Mouse (Mus musculus) B cell, adult 2 months (primary cell): ENCODE measurements around the gene Smok3c.
"Not testable (repeated sequence)": the region's sequence is repeated elsewhere in the genome, so short reads cannot be mapped to it uniquely, and the experiment has no call there.

ENCODE experiments used
- DNase-seq, 2 experiments: peaks; one replicate each; pipeline ENCODE4 v3.0.0; 2022

The Smok3c gene

DNA sequence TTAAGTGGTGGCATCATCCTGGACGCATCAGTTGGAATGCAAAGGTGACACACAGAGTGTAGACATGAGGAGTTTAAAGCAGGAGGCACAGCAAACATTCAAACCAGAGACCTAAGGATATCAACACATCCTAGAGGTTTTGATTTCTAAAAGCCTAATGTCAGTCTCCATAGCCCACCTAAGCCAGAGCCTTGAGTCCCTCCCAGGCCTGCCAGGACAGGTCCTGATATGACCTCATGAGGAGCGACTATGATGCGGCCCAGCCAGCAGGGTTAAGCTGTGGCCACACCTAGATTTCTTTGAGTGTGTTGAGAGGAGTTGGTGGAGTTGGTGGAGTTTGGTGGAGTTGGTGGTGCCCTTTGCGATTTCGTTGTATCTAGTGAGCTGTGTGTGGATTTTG, at the start of gene Smok3c:
Gene Smok3c, plus strand, starts transcription at position 301 of the 400 bp plus-strand sequence.
- not testable (repeated sequence) for DNase-seq

DNA sequence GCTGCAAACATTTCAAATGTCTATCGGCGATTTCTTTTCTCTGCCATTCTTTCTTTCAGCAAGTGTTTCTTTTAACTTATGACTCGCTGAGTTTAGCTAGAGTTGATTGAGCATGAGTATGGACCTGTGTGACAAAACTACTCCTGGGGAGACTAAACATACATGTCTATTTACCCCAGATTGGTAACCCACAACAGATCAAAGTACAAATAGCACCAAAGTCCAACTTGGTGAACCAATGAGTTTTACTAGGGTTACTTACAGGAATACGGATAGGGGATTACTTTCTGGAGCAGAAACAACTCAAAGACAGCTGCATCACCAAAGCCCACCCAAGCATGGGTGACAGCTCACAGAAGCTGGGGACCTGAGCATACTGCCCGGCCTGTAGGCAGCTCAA, 43.6 kb upstream of the Smok3c start:
- no peak for DNase-seq

DNA sequence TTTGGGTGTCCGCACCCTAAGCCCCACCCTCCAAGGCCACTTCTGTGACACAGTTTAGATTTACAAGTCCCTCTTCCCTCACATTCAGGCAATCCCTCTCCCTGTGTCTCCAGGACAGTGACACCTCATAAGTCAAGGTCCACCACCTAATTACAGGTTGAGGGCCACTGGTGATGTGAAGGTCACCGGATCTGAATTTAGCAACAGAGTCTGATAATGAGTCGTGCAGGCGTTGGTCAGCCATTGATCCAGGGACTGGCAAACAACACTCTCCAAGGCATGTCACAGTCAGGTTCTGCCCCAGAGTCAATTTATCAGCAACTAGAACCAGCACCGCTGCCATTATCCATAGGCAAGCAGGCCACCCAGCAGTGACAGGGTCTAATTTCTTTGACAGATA, 40.6 kb upstream of the Smok3c start:
- no peak for DNase-seq

DNA sequence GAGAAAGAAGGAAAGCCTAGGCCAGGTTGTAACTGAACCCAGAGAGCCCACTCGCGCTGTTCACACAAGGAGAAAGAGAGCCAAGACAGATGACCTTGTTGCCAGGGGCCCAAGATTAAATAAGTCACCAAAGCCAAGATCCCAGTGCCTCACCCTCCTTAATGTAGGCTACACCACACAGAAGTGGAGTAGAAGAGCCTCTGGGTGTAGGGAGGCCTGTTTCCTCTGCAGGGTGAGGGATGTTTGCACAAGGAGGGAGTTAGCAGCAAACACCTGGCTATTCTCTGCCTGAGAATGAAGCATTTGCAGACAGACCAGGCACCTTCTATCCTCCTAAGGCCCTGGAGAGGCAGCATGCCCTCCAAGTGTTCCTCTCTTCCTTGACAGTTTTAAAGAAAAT, 36.5 kb upstream of the Smok3c start:
- no peak for DNase-seq

DNA sequence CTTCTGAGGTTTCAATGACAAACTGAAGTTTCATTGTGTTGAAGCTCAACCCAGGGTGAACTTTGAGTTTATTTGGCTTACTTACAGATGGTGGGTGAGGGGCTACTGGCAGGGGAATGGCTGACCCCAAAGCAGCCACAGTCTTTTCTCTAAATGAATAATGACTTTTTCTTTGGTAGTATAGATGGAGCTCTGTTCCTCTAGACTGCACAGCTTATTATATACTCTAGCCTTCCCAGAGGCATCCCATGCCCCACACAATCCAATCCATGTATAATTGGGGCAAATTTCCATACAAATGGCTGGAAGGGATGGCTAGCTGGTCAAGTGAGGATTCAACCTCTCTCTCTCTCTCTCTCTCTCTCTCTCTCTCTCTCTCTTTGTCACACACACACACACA, 36.0 kb upstream of the Smok3c start:
- no peak for DNase-seq

DNA sequence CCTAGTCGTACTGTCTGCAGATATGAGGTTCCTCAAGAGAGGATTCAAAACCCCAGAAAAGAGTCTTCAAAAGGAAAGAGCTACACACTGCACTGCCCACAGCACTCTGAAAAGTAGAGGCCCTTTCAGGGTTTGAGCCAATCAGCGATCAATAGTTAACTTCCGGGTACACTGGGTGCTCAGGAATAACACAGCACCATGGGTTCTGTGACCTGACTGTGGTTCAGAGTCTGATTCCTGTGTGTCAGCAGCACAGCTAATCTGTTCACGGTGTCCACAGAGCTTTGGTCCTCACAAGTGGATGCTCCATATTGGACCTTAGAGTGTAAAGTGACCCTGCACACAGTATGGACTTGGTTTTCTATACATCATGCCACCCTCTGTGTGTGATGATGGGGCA, 33.4 kb upstream of the Smok3c start:
- not testable (repeated sequence) for DNase-seq

DNA sequence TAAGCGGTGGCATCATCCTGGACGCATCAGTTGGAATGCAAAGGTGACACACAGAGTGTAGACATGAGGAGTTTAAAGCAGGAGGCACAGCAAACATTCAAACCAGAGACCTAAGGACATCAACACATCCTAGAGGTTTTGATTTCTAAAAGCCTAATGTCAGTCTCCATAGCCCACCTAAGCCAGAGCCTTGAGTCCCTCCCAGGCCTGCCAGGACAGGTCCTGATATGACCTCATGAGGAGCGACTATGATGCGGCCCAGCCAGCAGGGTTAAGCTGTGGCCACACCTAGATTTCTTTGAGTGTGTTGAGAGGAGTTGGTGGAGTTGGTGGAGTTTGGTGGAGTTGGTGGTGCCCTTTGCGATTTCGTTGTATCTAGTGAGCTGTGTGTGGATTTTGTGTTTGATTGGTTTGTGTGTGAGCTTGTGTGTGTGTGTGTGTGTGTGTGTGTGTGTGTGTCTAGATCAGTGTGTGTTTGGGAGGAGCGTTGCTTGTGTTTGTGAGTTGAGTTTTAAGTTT, 32.0 kb upstream of the Smok3c start, which contains the start of the genes Smok3a and Smok3b:
Gene Smok3a, plus strand, starts transcription at position 301 of the 519 bp plus-strand sequence.
Gene Smok3b, plus strand, starts transcription at position 469 of the 519 bp plus-strand sequence.
- DNase-seq, result not testable (repeated sequence)

DNA sequence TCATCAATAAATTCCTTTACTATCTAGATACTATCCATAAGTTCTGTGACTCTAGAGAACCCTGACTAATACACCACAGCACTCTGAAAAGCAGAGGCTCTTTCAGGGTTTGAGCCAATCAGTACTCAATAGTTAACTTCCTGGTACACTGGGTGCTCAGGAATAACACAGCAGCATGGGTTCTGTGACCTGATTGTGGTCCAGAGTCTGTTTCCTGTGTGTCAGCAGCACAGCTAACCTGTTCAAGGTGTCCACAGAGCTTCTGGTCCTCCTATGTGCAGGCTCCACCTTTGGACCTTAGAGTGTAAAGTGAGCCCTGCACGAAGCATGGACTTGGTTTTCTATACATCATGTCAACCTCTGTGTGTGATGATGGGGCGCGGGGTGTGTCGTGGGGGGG, 20.8 kb downstream of the Smok3c start:
- no peak for DNase-seq

DNA sequence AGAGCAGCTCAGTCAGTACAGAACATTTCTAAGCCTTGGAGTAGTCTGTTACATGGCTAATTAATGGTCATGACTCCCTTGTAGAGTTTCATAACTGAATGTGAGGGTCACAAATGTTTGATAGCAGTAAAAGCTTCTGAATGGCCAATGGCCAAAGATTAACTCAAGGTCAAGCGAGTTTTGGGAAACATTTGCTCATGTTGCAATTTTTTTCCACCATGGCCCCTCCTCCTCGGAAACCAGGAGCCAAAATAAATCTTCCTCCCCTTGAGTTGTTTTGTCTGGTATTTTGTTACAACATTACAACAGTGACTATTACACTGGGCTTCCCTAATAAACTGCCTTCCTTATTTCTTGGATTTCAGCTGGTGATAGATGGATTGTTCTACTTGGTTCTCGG, 22.7 kb downstream of the Smok3c start:
- no peak for DNase-seq

DNA sequence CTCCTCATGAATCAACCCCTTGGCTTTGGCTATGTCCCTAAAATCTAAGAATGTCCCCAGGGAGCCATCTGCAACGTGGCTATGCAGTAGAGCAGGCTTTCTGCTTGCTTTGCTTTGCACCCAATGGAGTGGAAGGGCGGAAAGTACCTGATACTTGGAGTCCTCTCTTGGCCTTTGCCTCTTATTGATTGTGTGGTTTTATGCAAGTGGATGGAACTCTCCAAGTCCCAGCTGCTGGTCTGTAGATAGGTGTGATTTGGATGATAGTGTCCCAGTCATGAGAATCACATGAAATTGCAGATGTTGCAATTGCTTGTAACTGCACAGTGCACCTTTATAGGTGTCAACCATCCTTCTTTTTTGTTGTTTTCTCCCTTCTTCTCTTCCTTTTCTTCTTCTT, 23.2 kb downstream of the Smok3c start:
- DNase-seq, result no peak

DNA sequence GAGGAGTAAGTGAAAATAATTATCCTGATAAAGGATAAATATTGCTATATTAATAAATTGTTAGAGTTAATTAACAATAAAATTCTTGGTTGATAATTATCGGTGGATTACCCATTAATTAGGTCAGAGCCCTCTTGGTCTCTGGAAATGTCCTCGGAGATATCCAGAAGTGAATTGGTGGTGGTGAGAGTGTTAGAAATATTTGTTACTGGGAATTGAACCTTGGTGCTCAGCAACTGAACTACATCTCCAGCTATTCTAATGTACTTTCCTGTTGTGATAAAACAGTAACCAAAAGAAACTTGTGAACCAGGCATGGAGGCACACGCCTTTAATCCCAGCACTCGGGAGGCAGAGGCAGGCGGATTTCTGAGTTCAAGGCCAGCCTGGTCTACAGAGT, 27.5 kb downstream of the Smok3c start:
- no peak for DNase-seq

DNA sequence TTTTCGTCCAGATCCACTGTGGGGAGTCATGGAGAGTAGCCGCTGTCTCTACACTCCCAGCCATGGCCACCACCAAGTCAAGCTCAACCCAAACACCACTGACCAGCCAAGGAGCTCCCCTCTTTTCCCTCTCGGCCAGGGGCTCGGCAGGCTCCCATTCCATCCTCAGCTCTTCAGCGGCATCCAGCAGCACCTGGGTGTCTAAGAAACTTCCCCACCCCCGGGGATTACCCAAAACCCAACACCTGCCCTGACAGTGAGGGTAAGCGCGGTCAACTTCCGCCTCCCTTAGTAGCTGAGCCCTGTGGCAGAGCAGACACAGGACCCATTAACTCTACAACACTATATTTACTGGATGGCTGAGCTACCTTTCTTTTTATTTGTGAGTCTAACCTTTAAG, 28.5 kb downstream of the Smok3c start:
- no peak for DNase-seq

DNA sequence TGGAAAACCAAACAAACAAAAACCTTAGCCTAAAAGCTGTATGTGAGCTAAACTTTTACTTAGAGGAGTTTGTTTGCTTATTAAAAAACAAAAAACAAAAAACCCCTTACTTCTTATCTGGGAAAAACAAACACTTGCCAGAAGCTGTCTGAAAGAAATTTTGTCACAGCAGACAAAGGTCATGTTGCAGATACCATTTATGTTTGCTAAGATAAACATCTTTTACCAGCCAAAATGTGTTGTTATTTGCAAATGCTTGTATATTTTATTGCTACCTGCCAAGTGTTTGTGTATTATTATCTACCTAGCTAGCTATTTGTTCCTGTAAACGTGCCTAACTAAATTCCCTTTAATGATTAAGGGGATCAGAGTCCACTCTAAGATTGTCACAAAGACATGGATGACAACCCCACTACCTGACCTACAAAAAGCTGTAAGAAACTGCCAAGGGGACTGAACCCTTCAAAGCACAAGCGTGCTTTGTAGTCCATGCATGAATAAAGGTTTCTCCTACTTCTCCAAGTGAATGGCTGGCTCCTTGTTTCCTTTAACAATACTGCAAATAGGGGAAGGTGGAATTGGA, 30.4 kb downstream of the Smok3c start:
- DNase-seq, result no peak

DNA sequence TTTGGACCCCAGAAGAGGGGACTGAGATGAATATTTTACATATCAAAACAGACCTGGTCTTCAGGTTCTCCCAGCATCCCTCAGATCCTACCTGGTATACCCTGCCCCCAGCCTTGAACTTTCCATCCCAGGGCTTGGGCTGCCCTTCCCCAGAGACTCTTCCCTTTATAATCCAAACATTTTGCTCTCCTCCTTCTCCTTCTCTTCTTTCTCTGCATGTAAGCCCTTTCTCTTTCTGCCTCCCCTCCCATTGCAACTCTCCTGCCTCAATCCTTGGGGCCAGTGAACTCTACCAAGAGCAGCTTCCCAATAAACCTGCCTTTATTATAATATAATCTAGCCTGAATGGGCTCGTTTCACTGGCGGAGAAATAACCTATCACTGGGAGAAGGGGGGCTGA, 30.9 kb downstream of the Smok3c start:
- DNase-seq, result no peak

DNA sequence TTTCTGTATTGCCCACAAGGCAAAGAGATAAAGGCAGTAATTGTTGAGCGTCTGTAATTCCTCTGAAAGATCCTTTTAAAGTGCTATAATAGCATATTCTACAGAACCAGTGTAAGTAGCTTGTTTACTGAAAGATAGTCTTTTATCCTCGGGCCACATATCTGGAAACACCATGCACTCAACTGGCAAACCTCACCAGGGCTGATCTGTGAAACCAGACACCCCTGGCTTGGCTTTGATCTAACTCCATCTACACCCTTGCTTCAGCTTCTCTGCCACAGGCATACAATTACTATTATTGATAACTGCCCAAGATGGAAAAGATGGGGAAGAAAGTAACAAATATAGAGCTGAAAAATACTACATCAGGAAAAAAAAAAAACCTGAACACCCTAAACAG, 31.5 kb downstream of the Smok3c start:
- DNase-seq, result peak in 1 of 2 experiments; percentile 15

DNA sequence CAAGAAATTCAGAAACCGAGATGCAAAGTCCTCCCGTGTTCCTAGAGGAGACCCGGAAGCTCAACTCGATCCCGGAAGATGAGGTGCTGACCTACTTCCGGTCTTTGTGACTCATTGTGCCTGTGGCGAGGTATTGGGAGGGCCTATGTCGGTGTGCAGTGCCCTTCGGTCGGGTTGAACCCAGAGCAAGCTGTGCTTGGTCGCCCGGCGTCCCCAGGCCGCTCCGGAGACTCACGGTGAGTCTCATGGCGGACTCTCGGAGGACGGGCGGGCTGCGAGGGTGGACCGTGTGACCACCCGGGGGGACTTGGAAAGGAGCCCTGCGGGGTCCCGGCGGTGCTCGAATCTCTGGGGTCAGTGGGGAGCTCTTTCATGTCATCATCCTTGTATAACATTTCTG, 32.0 kb downstream of the Smok3c start, which contains the start of gene Zkscan1:
Gene Zkscan1, plus strand, starts transcription at position 89 of the 400 bp plus-strand sequence.
- peak; percentile 84 to 85 for DNase-seq

DNA sequence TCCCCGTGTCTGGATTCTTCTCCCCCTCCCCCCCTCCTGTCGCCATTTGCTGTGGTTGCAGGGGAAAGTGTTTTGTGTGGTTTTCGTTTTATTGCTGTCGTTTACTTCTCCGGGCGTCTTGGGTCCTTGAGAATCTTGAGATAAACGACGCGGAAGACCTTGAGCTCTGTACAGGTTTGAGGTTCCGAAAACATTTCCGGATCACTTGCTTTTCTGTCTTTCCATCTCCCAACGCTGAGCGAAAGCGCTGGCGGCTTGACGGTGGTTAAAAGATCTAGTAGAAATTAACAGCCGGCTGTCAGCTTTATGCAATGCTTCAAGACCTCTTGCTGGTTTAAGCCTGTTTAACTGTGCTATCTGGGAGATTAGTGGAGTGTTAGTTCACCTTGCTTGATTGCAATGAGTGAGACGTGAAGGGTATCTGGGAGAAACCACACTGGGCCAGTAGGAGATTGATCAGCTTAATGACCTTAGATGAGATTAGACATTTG, 32.5 kb downstream of the Smok3c start:
- no peak for DNase-seq

DNA sequence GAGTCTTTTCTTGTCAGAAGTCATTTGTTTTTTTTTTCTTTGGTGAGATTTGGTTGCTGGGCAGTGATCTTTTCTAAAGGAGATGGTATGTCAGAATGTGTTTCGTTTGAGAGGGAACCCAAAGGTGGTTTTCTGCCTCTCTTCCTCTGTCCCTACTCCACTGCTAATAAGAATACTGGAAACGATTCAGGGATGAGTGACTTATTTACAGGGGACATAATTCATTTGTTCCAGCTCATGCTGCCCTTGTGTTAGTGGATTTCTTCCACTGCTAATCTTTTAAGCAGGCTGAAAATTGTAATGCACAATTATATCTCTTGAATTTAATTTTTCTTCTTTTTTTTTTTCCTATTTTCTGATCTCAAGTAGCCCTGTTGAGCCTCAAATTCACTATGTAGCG, 33.8 kb downstream of the Smok3c start:
- no peak for DNase-seq

DNA sequence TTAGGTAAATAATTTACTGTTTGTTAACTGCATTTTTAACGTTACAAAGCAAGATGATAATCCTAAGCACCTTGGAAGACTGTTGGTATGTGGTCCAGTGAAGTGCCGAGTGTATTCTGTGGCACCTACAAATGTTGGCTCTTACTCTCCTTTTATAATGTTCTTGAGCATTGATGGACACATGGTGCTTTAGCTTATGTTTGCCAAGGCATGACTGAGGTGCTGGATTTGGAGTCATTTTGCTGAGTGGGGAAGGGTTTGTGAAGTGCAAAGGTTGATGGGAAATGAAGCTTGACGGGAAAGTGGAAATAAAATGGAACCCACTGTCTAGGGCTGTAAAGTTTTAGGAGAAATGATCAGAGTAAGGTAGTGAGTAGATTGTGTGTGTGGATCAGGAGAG, 35.4 kb downstream of the Smok3c start:
- DNase-seq, result no peak

DNA sequence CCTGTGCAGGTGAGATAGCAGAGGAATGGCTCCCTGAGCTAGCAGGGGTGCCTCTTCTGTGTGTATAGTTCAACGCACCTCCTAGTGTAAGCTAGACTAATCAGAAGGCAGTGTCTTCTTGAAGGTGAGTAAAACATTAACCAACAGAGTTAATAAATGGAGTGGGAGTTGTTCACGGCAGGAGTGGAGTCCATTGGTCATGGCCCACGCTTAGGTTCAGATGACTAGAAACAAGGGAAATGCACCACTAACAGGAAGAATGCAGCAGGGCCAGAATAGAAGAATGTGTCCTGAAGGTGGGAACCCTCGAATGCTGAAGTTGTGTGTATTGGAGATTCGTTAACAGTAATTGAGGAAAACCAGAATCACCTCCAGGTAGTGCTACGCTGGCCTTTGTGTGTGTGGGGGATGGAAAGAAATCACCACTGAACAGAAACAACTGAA, 36.1 kb downstream of the Smok3c start:
- DNase-seq, result no peak

DNA sequence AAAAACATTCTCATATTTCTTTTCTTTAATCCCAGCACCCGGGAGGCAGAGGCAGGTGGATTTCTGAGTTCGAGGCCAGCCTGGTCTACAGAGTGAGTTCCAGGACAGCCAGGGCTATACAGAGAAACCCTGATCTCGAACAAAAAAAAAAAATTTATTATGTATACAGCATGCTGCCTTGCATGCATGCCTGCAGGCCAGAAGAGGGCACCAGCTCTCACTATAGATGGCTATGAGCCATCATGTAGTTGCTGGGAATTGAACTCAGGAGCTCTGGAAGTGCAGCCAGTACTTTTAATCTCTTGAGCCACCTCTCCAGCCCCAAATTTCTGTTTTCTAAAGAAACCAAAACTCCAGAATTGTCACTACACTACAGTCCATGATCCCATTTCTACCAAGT, 37.3 kb downstream of the Smok3c start:
- DNase-seq, result peak; percentile 30 to 35

DNA sequence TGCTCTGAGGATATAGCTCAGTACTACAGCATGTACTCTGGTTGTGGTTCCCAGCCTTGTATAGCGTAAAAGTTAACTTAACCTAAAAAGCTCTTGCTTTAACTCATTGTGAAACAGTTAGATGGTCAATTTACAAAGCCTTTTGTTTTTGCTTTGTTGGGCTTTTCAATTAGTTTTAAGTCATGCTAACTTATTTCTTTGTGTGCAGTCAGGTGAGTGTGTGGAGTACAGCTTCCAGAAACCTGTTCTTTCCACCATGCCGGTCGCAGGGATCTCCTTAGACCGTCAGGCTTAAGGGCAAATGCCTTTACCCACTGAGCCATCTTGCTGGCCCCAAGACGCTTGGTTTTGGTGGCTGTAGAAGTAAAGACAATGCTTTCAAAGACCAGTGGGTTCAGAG, 37.7 kb downstream of the Smok3c start:
- no peak for DNase-seq

DNA sequence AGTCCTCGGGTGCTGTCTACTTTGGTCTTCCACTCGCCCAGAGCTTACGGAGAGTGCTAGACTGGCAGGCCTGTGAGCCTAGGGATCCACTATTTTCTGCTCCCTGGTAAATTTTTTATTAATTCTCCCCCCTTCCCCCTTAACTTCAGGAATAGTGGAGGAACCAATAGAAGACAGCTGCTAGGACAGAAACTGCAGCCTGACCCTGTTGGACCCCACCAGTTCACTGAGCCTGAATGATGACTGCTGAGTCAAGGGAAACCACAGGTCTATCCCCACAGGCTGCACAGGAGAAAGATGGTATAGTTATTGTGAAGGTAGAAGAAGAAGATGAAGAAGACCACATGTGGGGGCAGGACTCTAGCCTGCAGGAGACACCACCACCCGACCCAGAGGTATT, 39.8 kb downstream of the Smok3c start:
- no peak for DNase-seq

DNA sequence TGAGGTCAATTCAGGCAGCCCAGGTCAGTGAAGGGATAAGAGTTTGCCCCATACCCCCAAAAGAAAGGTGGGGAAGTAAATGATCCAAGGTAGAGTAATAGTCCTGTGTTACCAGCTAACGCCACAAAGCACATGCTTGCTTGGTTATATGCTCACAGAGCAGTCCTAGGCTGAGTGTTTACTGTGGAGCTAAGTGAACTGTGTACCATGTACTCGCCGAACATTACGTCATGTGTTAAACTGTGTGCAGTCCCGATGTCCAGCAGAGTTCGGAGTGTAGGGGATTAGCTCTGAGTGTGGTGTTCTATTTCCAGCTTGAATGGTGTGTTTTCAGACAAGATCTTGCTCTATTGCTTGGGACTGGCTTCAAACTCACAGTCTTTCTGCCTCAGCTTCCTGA, 41.5 kb downstream of the Smok3c start:
- no peak for DNase-seq

DNA sequence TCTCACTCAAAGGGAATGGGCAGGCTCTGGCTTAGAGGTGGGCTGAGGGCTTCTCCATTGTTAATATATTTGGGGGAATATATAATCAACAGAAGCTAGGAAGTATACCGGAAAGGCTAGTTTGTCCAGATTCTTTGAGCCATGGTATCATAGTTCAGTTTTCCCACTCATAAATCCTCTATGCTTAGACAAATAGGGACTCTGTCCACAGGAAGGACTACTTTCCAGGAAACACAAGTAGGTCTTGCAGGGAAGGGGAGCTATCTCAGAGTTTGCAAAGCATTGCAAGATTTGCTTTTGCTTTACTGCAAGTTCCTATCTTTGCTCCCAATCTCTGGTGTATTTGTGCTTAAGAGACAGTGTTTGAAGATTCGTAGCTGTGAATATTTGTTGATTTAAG, 52.0 kb downstream of the Smok3c start:
- DNase-seq, result no peak
